Mouse (Mus musculus): ENCODE results near the gene Gpalpp1.

DNA sequence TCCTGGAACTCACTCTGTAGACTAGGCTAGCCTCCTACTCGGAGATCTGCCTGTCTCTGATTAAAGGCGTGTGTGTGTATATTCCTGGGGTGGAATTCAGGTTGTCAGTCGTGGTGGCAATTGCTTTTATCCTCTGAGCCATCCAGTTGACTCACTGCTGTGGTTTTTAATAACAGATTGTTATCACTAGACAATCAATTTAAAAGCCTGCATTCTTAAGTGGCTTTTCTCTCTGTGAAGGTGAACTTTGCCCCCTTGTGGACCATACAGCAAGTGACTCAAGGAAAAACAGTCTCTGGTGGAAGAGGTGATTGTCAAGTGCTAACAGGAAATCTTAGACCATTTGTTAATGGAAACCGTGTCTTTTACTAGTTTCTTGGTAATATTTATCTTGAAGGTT is 8.4 kb upstream of the Gpalpp1 start:
- TF ChIP-seq CTCF (IDR thresholded peaks at IDR 0.05; ENCODE audit: extremely low read depth, insufficient read length, insufficient replicate concordance, low read depth, low read length): no peak
- TF ChIP-seq POLR2A (IDR thresholded peaks at IDR 0.05; ENCODE audit: low read depth, low read length): no peak
